ENCODE assay signal across 8 mouse cellular contexts in genomic region chr3:34020382-34021258, GRCm38 (mm10). TPM values are rescaled to one million over a fixed set of nuclear protein-coding genes. Genes with fewer than 3 reads are reported as not detected.
DNase-seq lines count a peak whose midpoint lies in the region; ATAC-seq lines count a peak whose summit lies in the region.

No protein-coding gene starts in this region.

- H3K27ac ChIP-seq in intestine, embryonic 16.5 days (ENCODE audit: low read length) = peak overlapping the region; percentile 85
- peak overlapping the region; percentile 93 for H3K27ac ChIP-seq in stomach, embryonic 16.5 days (ENCODE audit: low read length)

- H3K9ac ChIP-seq in intestine, embryonic 16.5 days (ENCODE audit: low read depth, low read length) = peak overlapping the region; percentile 98
- peak overlapping the region; percentile 99 for H3K9ac ChIP-seq in stomach, embryonic 16.5 days (ENCODE audit: low read length)

- H3K4me3 ChIP-seq in intestine, embryonic 16.5 days (ENCODE audit: low read length) = peak overlapping the region; percentile 94
- peak overlapping the region; percentile 90 for H3K4me3 ChIP-seq in stomach, embryonic 16.5 days (replicated peaks; ENCODE audit: low read length)

- H3K9me3 ChIP-seq in intestine, embryonic 16.5 days (ENCODE audit: control insufficient read depth, low read length) = no peaks in the 10 kb centered on the region
- no peaks in the 10 kb centered on the region for H3K9me3 ChIP-seq in stomach, embryonic 16.5 days (replicated peaks; ENCODE audit: control insufficient read depth, low read length)

- peak overlapping the region; percentile 74 for H3K4me2 ChIP-seq in intestine, embryonic 16.5 days (ENCODE audit: low read depth, low read length)
- peak overlapping the region; percentile 68 for H3K4me2 ChIP-seq in stomach, embryonic 16.5 days (ENCODE audit: low read depth, low read length)

- no peaks in the 10 kb centered on the region for H3K36me3 ChIP-seq in intestine, embryonic 16.5 days (ENCODE audit: control insufficient read depth, insufficient read depth, low read length)
- H3K36me3 ChIP-seq in stomach, embryonic 16.5 days (ENCODE audit: control insufficient read depth, insufficient read depth, low read length) = no peaks in the 10 kb centered on the region

- H3K4me1 ChIP-seq in intestine, embryonic 16.5 days (ENCODE audit: control insufficient read depth, insufficient read depth, low read length) = peaks cover 9% of the 10 kb centered on the region
- peaks cover 3% of the 10 kb centered on the region for H3K4me1 ChIP-seq in stomach, embryonic 16.5 days (ENCODE audit: control insufficient read depth, insufficient read depth, low read length)

- no peaks in the 10 kb centered on the region for H3K27me3 ChIP-seq in intestine, embryonic 16.5 days (replicated peaks; ENCODE audit: control insufficient read depth, insufficient read depth, low read length)
- H3K27me3 ChIP-seq in stomach, embryonic 16.5 days (ENCODE audit: control insufficient read depth, insufficient read depth, low read length) = no peaks in the 10 kb centered on the region

- peak; percentile 36 for DNase-seq in adrenal gland, postnatal 10 days
- DNase-seq in adrenal gland, adult 18-20 months (ENCODE audit: low spot score in 2 of 2) = no peak
- peak; percentile 7 to 20 for DNase-seq in spleen, adult 18-20 months
- DNase-seq in spleen, adult 12 weeks (ENCODE audit: low spot score) = no peak

- ATAC-seq in erythroid progenitor cell, adult 5-6 weeks (replicated peaks; ENCODE audit: low FRiP score, poor library complexity, severe bottlenecking) = peak; percentile 13; the same call in 1 of the 2 replicates
- no peak; the same call in 1 of the 2 replicates for ATAC-seq in intestine, embryonic 16.5 days
- ATAC-seq in megakaryocyte progenitor cell, adult 5-6 weeks (replicated peaks; ENCODE audit: poor library complexity) = peak; percentile 3
- no peak for ATAC-seq in stomach, embryonic 16.5 days (ENCODE audit: insufficient read depth, low FRiP score)

- under 1% methylated on average over 63 of the region's 70 CpGs for WGBS in intestine, embryonic 16.5 days
- under 1% methylated on average over 38 of the region's 70 CpGs for WGBS in stomach, embryonic 16.5 days

RNA-seq across cellular contexts. Expression of gene Fxr1, which starts 0.9 kb away (rescaled TPM):
- total RNA-seq in adrenal gland, postnatal 10 days (2021) = 100 to 1,000 TPM in 1 of 2 experiments, 10 to 100 TPM in 1; 99.1 to 123 TPM
- total RNA-seq in adrenal gland, adult 18-20 months (2021) = 100 to 1,000 TPM; 155 to 163 TPM
- total RNA-seq in erythroid progenitor cell, adult 5-6 weeks (2015; ENCODE audit: low replicate concordance) = 83.4 and 96.6 TPM in 2 replicates
- total RNA-seq in erythroid progenitor cell, adult 5-6 weeks (2017; ENCODE audit: low replicate concordance) = 103 and 151 TPM in 2 replicates
- 34.9 and 35.3 TPM in 2 replicates for polyA plus RNA-seq in intestine, embryonic 16.5 days (2015; fragmentation: Nextera tagmentation; extraction: Ambion mirVana)
- 102 and 118 TPM in 2 replicates for total RNA-seq in megakaryocyte progenitor cell, adult 5-6 weeks (2015)
- 167 and 209 TPM in 2 replicates for total RNA-seq in megakaryocyte progenitor cell, adult 5-6 weeks (2017)
- polyA plus RNA-seq in stomach, embryonic 16.5 days (2015; fragmentation: Nextera tagmentation; extraction: Ambion mirVana) = 43.4 and 48.5 TPM in 2 replicates

Comparison
In these comparisons a context has a peak if more than half of its experiments do, and no peak if none do; other contexts are left out.
1. DNase-seq: peak in adrenal gland, postnatal 10 days (single experiment) and spleen, adult 18-20 months (2 of 2); none in adrenal gland, adult 18-20 months (0 of 2) and spleen, adult 12 weeks (single experiment).
2. ATAC-seq: peak in erythroid progenitor cell, adult 5-6 weeks (single experiment) and megakaryocyte progenitor cell, adult 5-6 weeks (single experiment); none in intestine, embryonic 16.5 days (single experiment) and stomach, embryonic 16.5 days (single experiment).